Mouse (Mus musculus) MEL (cell line): Measurements from ENCODE around the gene Tbxas1. TPM values are rescaled to one million over a fixed set of nuclear protein-coding genes. Genes with fewer than 3 reads are reported as not detected.

Source experiments
- DNase-seq: peaks from one replicate; pipeline ENCODE4 v3.0.0; 2011; ENCODE audit warnings: low read depth, low spot score
- H3K27ac ChIP-seq: 2 replicates; pipeline ENCODE4 v1.5.1; 2012; ENCODE audit warnings: low read depth, mild to moderate bottlenecking, control low read depth, low read length, moderate library complexity; ENCODE audit not compliant: control insufficient read depth
- H3K27me3 ChIP-seq, 2 experiments: fragments of 150-350 bp in 1 of 2; sonication (generic) in 1 of 2; 2 replicates each; pipeline ENCODE4 v1.6.1; 2012; ENCODE audit warnings: low read length in 2 of 2, mild to moderate bottlenecking in 2 of 2, improper control_type of control experiment in 1 of 2, moderate library complexity in 1 of 2; ENCODE audit not compliant: insufficient read depth in 2 of 2, control insufficient read depth in 1 of 2
- H3K36me3 ChIP-seq, 2 experiments: 2 replicates each; pipeline ENCODE4 v1.6.1; 2012 to 2014; ENCODE audit warnings: low read length in 2 of 2, improper control_type of control experiment in 1 of 2, inconsistent platforms in 1 of 2, mild to moderate bottlenecking in 1 of 2; ENCODE audit not compliant: insufficient read depth in 2 of 2, control insufficient read depth in 1 of 2
- H3K4me1 ChIP-seq, 2 experiments: fragments of 150-350 bp in 1 of 2; sonication (generic) in 1 of 2; 2 replicates each; pipeline ENCODE4 v1.6.1; 2012; ENCODE audit warnings: low read length in 2 of 2, improper control_type of control experiment in 1 of 2, mild to moderate bottlenecking in 1 of 2; ENCODE audit not compliant: insufficient read depth in 2 of 2, control insufficient read depth in 1 of 2
- H3K4me3 ChIP-seq, 2 experiments: fragments of 150-350 bp in 1 of 2; sonication (generic) in 1 of 2; 2 replicates each; pipeline ENCODE4 v1.5.1; 2012; ENCODE audit warnings: low read depth in 2 of 2, low read length in 2 of 2, mild to moderate bottlenecking in 2 of 2, moderate library complexity in 2 of 2, control low read depth in 1 of 2, improper control_type of control experiment in 1 of 2; ENCODE audit not compliant: control insufficient read depth in 1 of 2, insufficient read depth in 1 of 2
- H3K79me2 ChIP-seq: 2 replicates; pipeline ENCODE4 v1.6.1; 2012; ENCODE audit warnings: mild to moderate bottlenecking, low read length, moderate library complexity; ENCODE audit not compliant: control insufficient read depth, poor library complexity, insufficient read depth
- H3K9ac ChIP-seq: 2 replicates; pipeline ENCODE4 v1.6.1; 2012; ENCODE audit warnings: low read depth, mild to moderate bottlenecking, control low read depth, low read length, moderate library complexity; ENCODE audit not compliant: control insufficient read depth, poor library complexity, severe bottlenecking
- H3K9me3 ChIP-seq: fragments of 150-350 bp; sonication (generic); replicated peaks from 2 replicates; pipeline ENCODE4 v1.6.1; 2012; ENCODE audit warnings: mild to moderate bottlenecking, low read length, improper control_type of control experiment, moderate library complexity; ENCODE audit not compliant: insufficient read depth
- CHD2 ChIP-seq: IDR thresholded peaks from 2 replicates; pipeline ENCODE4 v1.6.1; 2011; ENCODE audit warnings: low read length, improper control_type of control experiment
- EP300 ChIP-seq, 2 experiments: IDR thresholded peaks; 2 replicates each; pipeline ENCODE4 v1.6.1; 2011; ENCODE audit warnings: improper control_type of control experiment in 2 of 2, low read length in 2 of 2, low read depth in 1 of 2, mild to moderate bottlenecking in 1 of 2
- GABPA ChIP-seq: IDR thresholded peaks from 2 replicates; pipeline ENCODE4 v1.6.1; 2012; ENCODE audit warnings: low read depth, mild to moderate bottlenecking, inconsistent platforms, low read length, improper control_type of control experiment, moderate library complexity
- MAX ChIP-seq: IDR thresholded peaks from 2 replicates; pipeline ENCODE4 v1.6.1; 2011; ENCODE audit warnings: low read length, improper control_type of control experiment
- MAZ ChIP-seq: IDR thresholded peaks from 2 replicates; pipeline ENCODE4 v1.6.1; 2012; ENCODE audit warnings: low read depth, mild to moderate bottlenecking, inconsistent platforms, low read length, improper control_type of control experiment
- MYB ChIP-seq: IDR thresholded peaks from 2 replicates; pipeline ENCODE4 v1.6.1; 2011; ENCODE audit warnings: mild to moderate bottlenecking, low read depth, low read length, improper control_type of control experiment
- RAD21 ChIP-seq: IDR thresholded peaks from 2 replicates; pipeline ENCODE4 v1.6.1; 2011; ENCODE audit warnings: mild to moderate bottlenecking, low read depth, low read length, improper control_type of control experiment
- RCOR1 ChIP-seq: IDR thresholded peaks from 2 replicates; pipeline ENCODE4 v1.6.1; 2012; ENCODE audit warnings: low read depth, mild to moderate bottlenecking, inconsistent platforms, low read length, improper control_type of control experiment
- SIN3A ChIP-seq: IDR thresholded peaks from 2 replicates; pipeline ENCODE4 v1.6.1; 2012; ENCODE audit warnings: low read length, improper control_type of control experiment, inconsistent platforms
- SMC3 ChIP-seq: IDR thresholded peaks from 2 replicates; pipeline ENCODE4 v1.6.1; 2011; ENCODE audit warnings: low read depth, low read length, improper control_type of control experiment
- TCF12 ChIP-seq: IDR thresholded peaks from 2 replicates; pipeline ENCODE4 v1.6.1; 2014; ENCODE audit warnings: low read depth, mild to moderate bottlenecking, inconsistent platforms, low read length, improper control_type of control experiment, moderate library complexity
- USF1 ChIP-seq: IDR thresholded peaks from 2 replicates; pipeline ENCODE4 v1.6.1; 2014; ENCODE audit warnings: low read depth, mild to moderate bottlenecking, inconsistent platforms, low read length, improper control_type of control experiment, moderate library complexity
- polyA plus RNA-seq, 2 experiments: library from polyadenylated mRNA; stranded (reverse) in 1 of 2; unstranded in 1 of 2; fragments of >175 nt in 1 of 2; fragments of >200 nt in 1 of 2; gene quantifications; 2 replicates each; pipeline versions ENCODE4 v1.2.1 to v1.2.4; 2012; ENCODE audit warnings: low replicate concordance in 2 of 2, low read depth in 1 of 2; ENCODE audit not compliant: insufficient read length in 2 of 2, insufficient read depth in 1 of 2, missing spikeins in 1 of 2
- total RNA-seq: library from RNA; depleted of rRNA; stranded (reverse); fragments of 300-350 nt; gene quantifications from 2 replicates; pipeline ENCODE4 v1.2.3, GENCODE M21; 2012

Tbxas1 gene
- total and polyA plus RNA-seq, 3 experiments: 0.54 to 2.7 TPM; not detected in 1

DNA sequence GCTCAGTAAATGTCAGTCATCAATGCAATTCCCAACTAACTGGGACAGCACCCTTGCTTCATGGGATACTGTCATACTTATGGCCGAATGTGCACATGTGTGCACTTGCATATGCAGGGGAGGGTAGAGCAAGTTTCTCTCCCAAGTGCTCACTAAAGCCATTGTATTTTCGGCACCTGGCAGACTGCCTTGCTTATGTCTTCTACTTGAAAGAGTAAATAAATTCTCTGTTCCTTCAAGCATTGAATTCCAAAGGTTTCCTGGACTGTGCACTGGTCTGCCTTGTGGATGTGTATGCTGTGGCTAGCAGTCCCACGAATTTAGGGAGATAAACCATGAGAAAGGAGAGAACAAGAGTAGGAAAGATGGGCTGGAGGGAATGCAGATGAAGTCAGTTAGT lies 53.3 kb downstream of the Tbxas1 start:
- DNase-seq: no peak
- Histone ChIP-seq H3K27ac (no peak overlapping the region), H3K79me2 (no peaks in the 10 kb centered on the region; the same call in 1 of the 2 replicates), H3K36me3 (peaks cover 0 to 11% of the 10 kb centered on the region in 2 experiments; a peak in 2 of 4 replicates), H3K4me3 (no peak overlapping the region), H3K9ac (no peak overlapping the region), H3K9me3 (no peaks in the 10 kb centered on the region), H3K4me1 (peaks cover 0 to 6% of the 10 kb centered on the region in 2 experiments; a peak in 3 of 4 replicates), H3K27me3 (no peaks in the 10 kb centered on the region)
- TF ChIP-seq CHD2 (no peak), USF1 (no peak), RCOR1 (no peak), MAX (no peak), RAD21 (no peak), MYB (no peak)

DNA sequence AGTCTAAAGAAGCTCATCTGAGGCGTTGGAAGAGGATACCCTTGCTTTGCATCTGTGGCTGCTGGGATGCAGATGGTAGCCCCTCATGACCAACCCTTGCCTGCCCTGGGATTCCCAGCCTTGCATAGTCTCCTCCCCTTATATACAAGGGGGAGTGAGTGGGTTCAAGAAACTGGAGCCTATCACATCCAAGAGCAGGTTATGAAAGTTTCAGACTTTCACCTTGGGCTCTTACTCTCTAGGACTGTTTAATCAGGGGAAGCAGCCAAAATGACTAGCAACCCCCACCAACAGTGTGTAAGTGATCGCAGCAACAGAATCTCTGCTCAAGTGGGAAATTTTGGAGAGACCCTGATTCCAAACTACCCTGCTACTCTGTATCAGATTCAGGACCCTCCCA lies 60.8 kb downstream of the Tbxas1 start:
- Histone ChIP-seq H3K27me3 (no peaks in the 10 kb centered on the region), H3K4me1 (peaks cover 0 to 17% of the 10 kb centered on the region in 2 experiments; a peak in 2 of 4 replicates), H3K9ac (no peak overlapping the region), H3K36me3 (peaks cover 0 to 4% of the 10 kb centered on the region in 2 experiments; a peak in 2 of 4 replicates), H3K9me3 (no peaks in the 10 kb centered on the region), H3K4me3 (no peak overlapping the region), H3K27ac (no peak overlapping the region), H3K79me2 (no peaks in the 10 kb centered on the region)
- no peak for DNase-seq
- TF ChIP-seq MAX: no peak
- TF ChIP-seq SIN3A: no peak
- TF ChIP-seq TCF12: no peak
- TF ChIP-seq MAZ: no peak

DNA sequence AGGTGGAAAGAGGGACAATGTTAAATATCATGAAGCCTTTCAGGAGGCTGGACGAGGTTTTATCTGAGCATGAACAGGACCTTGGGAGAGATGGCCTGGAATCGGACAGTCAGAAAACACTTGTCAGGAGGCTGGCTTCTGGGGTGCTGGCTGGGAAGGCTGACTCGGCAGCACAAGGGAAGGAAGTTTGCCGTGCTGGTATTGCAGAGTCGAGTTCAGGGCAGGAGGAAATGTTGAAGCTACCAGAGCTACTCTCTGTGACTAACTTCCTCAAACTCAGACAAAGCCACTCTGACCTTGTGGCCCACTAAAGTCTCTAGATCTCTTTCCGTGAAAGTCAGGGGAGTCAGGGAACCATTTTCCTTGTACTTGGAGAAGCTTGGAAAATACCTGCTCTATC lies 63.2 kb downstream of the Tbxas1 start:
- peak overlapping the region; percentile 37; the same call in 1 of the 2 replicates for H3K9ac ChIP-seq
- TF ChIP-seq GABPA: no peak
- TF ChIP-seq SMC3: 0 out of 2 replicates have a peak, but pooled peaks have one; percentile 2
- peak in 1 of 2 experiments; percentile 52; a peak in 2 of 4 replicates for TF ChIP-seq EP300 (IDR thresholded peaks at IDR 0.05; ENCODE audit: low read depth in 1 of 2, low read length in 2 of 2)
- peaks cover 0 to 19% of the 10 kb centered on the region in 2 experiments; a peak in 2 of 4 replicates for H3K4me1 ChIP-seq
- H3K79me2 ChIP-seq: no peaks in the 10 kb centered on the region
- H3K36me3 ChIP-seq: peaks cover 0 to 4% of the 10 kb centered on the region in 2 experiments; a peak in 2 of 4 replicates
- no peak overlapping the region for H3K4me3 ChIP-seq
- peak overlapping the region; percentile 25; the same call in 1 of the 2 replicates for H3K27ac ChIP-seq
- DNase-seq: peak; percentile 76
- no peaks in the 10 kb centered on the region for H3K27me3 ChIP-seq
- H3K9me3 ChIP-seq: no peaks in the 10 kb centered on the region
